Mouse (Mus musculus): ENCODE measurements around the gene Nacad. TPM values are rescaled to one million over a fixed set of nuclear protein-coding genes. Genes with fewer than 3 reads are reported as not detected.

Nacad gene
- polyA plus RNA-seq, 1 experiment from 2014 or later: 44.3 TPM

- 66% methylated on average over 8 of the region's 8 CpGs for WGBS
- Histone ChIP-seq H3K27ac (ENCODE audit: low read depth, low read length) (no peak overlapping the region), H3K4me3 (ENCODE audit: low read depth, low read length) (no peak overlapping the region), H3K9me3 (ENCODE audit: control insufficient read depth, low read length) (no peaks in the 10 kb centered on the region), H3K4me2 (replicated peaks; ENCODE audit: low read depth, low read length) (no peak overlapping the region), H3K9ac (ENCODE audit: low read depth, low read length) (no peak overlapping the region), H3K4me1 (replicated peaks; ENCODE audit: control insufficient read depth, insufficient read depth, low read length) (no peaks in the 10 kb centered on the region), H3K36me3 (ENCODE audit: control insufficient read depth, insufficient read depth, low read length) (no peaks in the 10 kb centered on the region), H3K27me3 (ENCODE audit: control insufficient read depth, insufficient read depth, low read length) (no peaks in the 10 kb centered on the region)
- DNase-seq (ENCODE audit: low spot score) (no peak), ATAC-seq (ENCODE audit: low FRiP score) (no peak)
Measured at GRCm38 (mm10) chr11:6636150-6636549, 30.3 kb upstream of the Nacad start.

- peak; percentile 18 for DNase-seq (ENCODE audit: low spot score)
- H3K27ac ChIP-seq (ENCODE audit: low read depth, low read length): no peak overlapping the region
- H3K27me3 ChIP-seq (ENCODE audit: control insufficient read depth, insufficient read depth, low read length): no peaks in the 10 kb centered on the region
- H3K4me3 ChIP-seq (ENCODE audit: low read depth, low read length): no peak overlapping the region
- H3K36me3 ChIP-seq (ENCODE audit: control insufficient read depth, insufficient read depth, low read length): no peaks in the 10 kb centered on the region
- no peak for ATAC-seq (ENCODE audit: low FRiP score)
- no peaks in the 10 kb centered on the region for H3K9me3 ChIP-seq (ENCODE audit: control insufficient read depth, low read length)
- no peaks in the 10 kb centered on the region; the same call in 1 of the 2 replicates for H3K4me1 ChIP-seq (replicated peaks; ENCODE audit: control insufficient read depth, insufficient read depth, low read length)
- no peak overlapping the region for H3K4me2 ChIP-seq (replicated peaks; ENCODE audit: low read depth, low read length)
- H3K9ac ChIP-seq (ENCODE audit: low read depth, low read length): no peak overlapping the region
Measured at GRCm38 (mm10) chr11:6629655-6630054, 23.8 kb upstream of the Nacad start.

GRCm38 (mm10) chr11:6628568-6628967 lies 22.7 kb upstream of the Nacad start:
- DNase-seq (ENCODE audit: low spot score) (peak; percentile 74), ATAC-seq (ENCODE audit: low FRiP score) (peak; percentile 25; the same call in 1 of the 2 replicates)
- H3K9me3 ChIP-seq (ENCODE audit: control insufficient read depth, low read length): no peaks in the 10 kb centered on the region
- no peaks in the 10 kb centered on the region; the same call in 1 of the 2 replicates for H3K4me1 ChIP-seq (replicated peaks; ENCODE audit: control insufficient read depth, insufficient read depth, low read length)
- H3K9ac ChIP-seq (ENCODE audit: low read depth, low read length): no peak overlapping the region
- no peak overlapping the region for H3K4me2 ChIP-seq (replicated peaks; ENCODE audit: low read depth, low read length)
- WGBS: 23% methylated on average over 4 of the region's 4 CpGs
- H3K4me3 ChIP-seq (ENCODE audit: low read depth, low read length): no peak overlapping the region
- 0 out of 2 replicates have a peak, but pooled peaks cover 2% of the 10 kb centered on the region for H3K36me3 ChIP-seq (ENCODE audit: control insufficient read depth, insufficient read depth, low read length)
- H3K27me3 ChIP-seq (ENCODE audit: control insufficient read depth, insufficient read depth, low read length): no peaks in the 10 kb centered on the region
- H3K27ac ChIP-seq (ENCODE audit: low read depth, low read length): no peak overlapping the region

GRCm38 (mm10) chr11:6627731-6628130 lies 21.9 kb upstream of the Nacad start:
- Histone ChIP-seq H3K27ac (ENCODE audit: low read depth, low read length) (no peak overlapping the region), H3K9me3 (ENCODE audit: control insufficient read depth, low read length) (no peaks in the 10 kb centered on the region), H3K4me2 (replicated peaks; ENCODE audit: low read depth, low read length) (no peak overlapping the region), H3K27me3 (ENCODE audit: control insufficient read depth, insufficient read depth, low read length) (no peaks in the 10 kb centered on the region), H3K4me3 (ENCODE audit: low read depth, low read length) (no peak overlapping the region), H3K36me3 (ENCODE audit: control insufficient read depth, insufficient read depth, low read length) (0 out of 2 replicates have a peak, but pooled peaks cover 2% of the 10 kb centered on the region), H3K4me1 (replicated peaks; ENCODE audit: control insufficient read depth, insufficient read depth, low read length) (no peaks in the 10 kb centered on the region; the same call in 1 of the 2 replicates), H3K9ac (ENCODE audit: low read depth, low read length) (no peak overlapping the region)
- DNase-seq (ENCODE audit: low spot score) (no peak), ATAC-seq (ENCODE audit: low FRiP score) (no peak)
- WGBS: 91% methylated on average over 4 of the region's 4 CpGs

GRCm38 (mm10) chr11:6626388-6626772 lies 20.5 kb upstream of the Nacad start:
- 0 out of 2 replicates have a peak, but pooled peaks cover 2% of the 10 kb centered on the region for H3K36me3 ChIP-seq (ENCODE audit: control insufficient read depth, insufficient read depth, low read length)
- H3K9me3 ChIP-seq (ENCODE audit: control insufficient read depth, low read length): no peaks in the 10 kb centered on the region
- H3K9ac ChIP-seq (ENCODE audit: low read depth, low read length): peak overlapping the region; percentile 87
- no peaks in the 10 kb centered on the region for H3K27me3 ChIP-seq (ENCODE audit: control insufficient read depth, insufficient read depth, low read length)
- peak overlapping the region; percentile 74 for H3K4me3 ChIP-seq (ENCODE audit: low read depth, low read length)
- WGBS: 13% methylated on average over 16 of the region's 16 CpGs
- H3K4me1 ChIP-seq (replicated peaks; ENCODE audit: control insufficient read depth, insufficient read depth, low read length): no peaks in the 10 kb centered on the region; the same call in 1 of the 2 replicates
- DNase-seq (ENCODE audit: low spot score): no peak
- peak; percentile 36; the same call in 1 of the 2 replicates for ATAC-seq (ENCODE audit: low FRiP score)
- peak overlapping the region; percentile 72 for H3K27ac ChIP-seq (ENCODE audit: low read depth, low read length)
- peak overlapping the region; percentile 69 for H3K4me2 ChIP-seq (replicated peaks; ENCODE audit: low read depth, low read length)

GRCm38 (mm10) chr11:6625478-6626387 lies 19.9 kb upstream of the Nacad start, which contains the start of gene Tbrg4:
TSS of gene Tbrg4 (minus strand) at chr11:6626067.
- peak within 1 kb of the TSS; percentile 72 for H3K27ac ChIP-seq (ENCODE audit: low read depth, low read length)
- 0 out of 2 replicates have a peak, but pooled peaks cover 4% of the 10 kb centered on the region for H3K36me3 ChIP-seq (ENCODE audit: control insufficient read depth, insufficient read depth, low read length)
- H3K4me3 ChIP-seq (ENCODE audit: low read depth, low read length): peak within 1 kb of the TSS; percentile 74
- peak; percentile 98 for DNase-seq (ENCODE audit: low spot score)
- H3K9me3 ChIP-seq (ENCODE audit: control insufficient read depth, low read length): no peaks in the 10 kb centered on the region
- H3K9ac ChIP-seq (ENCODE audit: low read depth, low read length): peak within 1 kb of the TSS; percentile 87
- no peaks in the 10 kb centered on the region; the same call in 1 of the 2 replicates for H3K4me1 ChIP-seq (replicated peaks; ENCODE audit: control insufficient read depth, insufficient read depth, low read length)
- peak within 1 kb of the TSS; percentile 69 for H3K4me2 ChIP-seq (replicated peaks; ENCODE audit: low read depth, low read length)
- under 1% methylated on average over 66 of the region's 66 CpGs for WGBS
- H3K27me3 ChIP-seq (ENCODE audit: control insufficient read depth, insufficient read depth, low read length): no peaks in the 10 kb centered on the region
- ATAC-seq (ENCODE audit: low FRiP score): peak; percentile 96

- Histone ChIP-seq H3K4me2 (replicated peaks; ENCODE audit: low read depth, low read length) (peak overlapping the region; percentile 48), H3K27ac (ENCODE audit: low read depth, low read length) (no peak overlapping the region), H3K4me1 (replicated peaks; ENCODE audit: control insufficient read depth, insufficient read depth, low read length) (no peaks in the 10 kb centered on the region; the same call in 1 of the 2 replicates), H3K36me3 (ENCODE audit: control insufficient read depth, insufficient read depth, low read length) (peaks cover 11% of the 10 kb centered on the region; the same call in 1 of the 2 replicates), H3K4me3 (ENCODE audit: low read depth, low read length) (peak overlapping the region; percentile 74), H3K9ac (ENCODE audit: low read depth, low read length) (peak overlapping the region; percentile 87), H3K27me3 (ENCODE audit: control insufficient read depth, insufficient read depth, low read length) (no peaks in the 10 kb centered on the region), H3K9me3 (ENCODE audit: control insufficient read depth, low read length) (no peaks in the 10 kb centered on the region)
- ATAC-seq (ENCODE audit: low FRiP score) (no peak), DNase-seq (ENCODE audit: low spot score) (no peak)
- WGBS: 73% methylated on average over 14 of the region's 14 CpGs
Measured at GRCm38 (mm10) chr11:6624619-6625382, 18.9 kb upstream of the Nacad start.

GRCm38 (mm10) chr11:6623704-6624103 lies 17.9 kb upstream of the Nacad start:
- H3K4me3 ChIP-seq (ENCODE audit: low read depth, low read length): no peak overlapping the region
- WGBS: 94% methylated on average over 10 of the region's 10 CpGs

More at GRCm38 (mm10) chr11:6623704-6624103, 17.9 kb upstream of the Nacad start:
- no peak for DNase-seq (ENCODE audit: low spot score)
- H3K9me3 ChIP-seq (ENCODE audit: control insufficient read depth, low read length): no peaks in the 10 kb centered on the region
- H3K27me3 ChIP-seq (ENCODE audit: control insufficient read depth, insufficient read depth, low read length): no peaks in the 10 kb centered on the region
- H3K4me2 ChIP-seq (replicated peaks; ENCODE audit: low read depth, low read length): no peak overlapping the region
- no peak overlapping the region for H3K9ac ChIP-seq (ENCODE audit: low read depth, low read length)
- H3K4me1 ChIP-seq (replicated peaks; ENCODE audit: control insufficient read depth, insufficient read depth, low read length): no peaks in the 10 kb centered on the region; the same call in 1 of the 2 replicates
- peaks cover 11% of the 10 kb centered on the region for H3K36me3 ChIP-seq (ENCODE audit: control insufficient read depth, insufficient read depth, low read length)
- ATAC-seq (ENCODE audit: low FRiP score): no peak
- H3K27ac ChIP-seq (ENCODE audit: low read depth, low read length): no peak overlapping the region
